Mouse (Mus musculus): ENCODE results near the gene Hipk2. TPM values are rescaled to one million over a fixed set of nuclear protein-coding genes. Genes with fewer than 3 reads are reported as not detected.

Gene Hipk2
- polyA plus RNA-seq, 1 experiment from 2014 or later = 9.5 TPM

DNA sequence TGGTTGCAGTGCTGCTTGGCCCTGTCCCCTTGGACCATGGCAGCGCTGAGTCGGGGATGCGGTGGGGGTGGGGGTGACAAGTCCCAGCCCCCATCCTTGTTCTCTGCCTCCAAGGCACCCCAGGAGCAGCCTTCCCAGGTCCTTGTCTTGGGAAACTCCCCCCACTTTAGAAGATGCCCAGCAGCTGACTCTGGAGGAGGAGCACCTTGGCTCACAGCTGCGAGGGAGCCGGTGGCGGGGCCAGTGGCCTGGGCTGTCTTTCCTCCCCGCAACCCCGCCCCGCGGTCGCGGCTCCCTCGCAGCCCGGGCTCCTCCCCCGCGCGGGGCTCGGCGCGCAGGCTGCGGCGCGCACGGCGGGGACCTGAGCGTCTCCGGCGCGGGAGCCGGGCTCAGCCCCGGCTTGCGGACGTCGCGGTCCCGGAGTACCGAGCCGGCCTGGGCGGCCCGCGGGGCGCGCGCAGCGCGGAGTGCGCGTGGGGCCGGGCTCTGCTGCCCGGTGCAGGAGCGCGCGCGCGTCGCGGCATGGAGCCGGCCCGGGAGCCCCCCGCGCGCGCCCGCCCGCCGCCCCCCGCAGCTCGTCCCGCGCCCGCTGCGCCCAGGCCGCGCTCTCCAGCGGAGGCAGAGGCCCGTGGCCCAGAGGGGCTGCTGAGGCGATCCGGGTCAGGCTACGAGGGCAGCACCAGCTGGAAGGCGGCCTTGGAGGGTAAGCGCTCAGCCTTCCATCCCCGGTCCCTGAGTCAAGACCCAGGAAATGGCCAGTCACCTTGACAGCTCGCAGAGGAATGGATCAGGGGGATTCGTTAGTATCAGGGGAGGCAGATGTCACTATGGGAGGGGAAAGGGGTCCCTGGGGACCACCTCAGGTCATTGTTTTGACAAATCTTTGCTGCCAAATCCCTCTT lies 213.0 kb downstream of the Hipk2 start, which contains the start of gene Clec2l:
Clec2l (plus strand) TSS at position 356 of the 902 bp plus-strand sequence.
- Histone ChIP-seq H3K9me3 (no peaks in the 10 kb centered on the region), H3K9ac (peak within 1 kb of the TSS; percentile 84), H3K36me3 (no peaks in the 10 kb centered on the region), H3K4me1 (peaks cover 13% of the 10 kb centered on the region), H3K27me3 (replicated peaks) (peaks cover 77% of the 10 kb centered on the region), H3K4me2 (peak within 1 kb of the TSS; percentile 96), H3K4me3 (peak within 1 kb of the TSS; percentile 69), H3K27ac (replicated peaks) (no peak within 1 kb of the TSS)
- no peak for ATAC-seq (ENCODE audit: extremely low read depth, insufficient number of reproducible peaks, low FRiP score, low TSS enrichment)
- WGBS = under 1% methylated on average over 69 of the region's 84 CpGs

DNA sequence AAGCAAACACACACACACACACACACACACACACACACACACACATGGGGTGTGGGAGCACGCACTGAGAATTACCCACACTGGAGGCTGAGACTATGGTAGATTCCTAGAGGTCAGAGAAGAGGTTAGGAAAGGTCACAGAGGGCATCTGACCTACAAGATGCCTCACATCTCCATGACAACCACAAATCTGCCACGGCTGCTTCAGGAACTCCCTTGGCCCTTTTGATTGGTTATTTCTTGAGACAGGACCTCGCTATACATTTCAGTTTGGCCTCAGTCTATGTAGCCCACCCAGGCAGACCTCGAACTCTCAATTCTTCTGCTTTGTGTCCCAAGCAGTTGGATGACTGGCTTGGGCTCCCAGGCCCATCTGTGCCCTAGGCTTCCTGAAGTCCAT lies 214.3 kb downstream of the Hipk2 start:
- Histone ChIP-seq H3K27ac (replicated peaks) (no peak overlapping the region), H3K4me1 (peaks cover 13% of the 10 kb centered on the region), H3K9me3 (no peaks in the 10 kb centered on the region), H3K4me2 (no peak overlapping the region), H3K27me3 (replicated peaks) (peaks cover 69% of the 10 kb centered on the region), H3K36me3 (no peaks in the 10 kb centered on the region), H3K9ac (no peak overlapping the region), H3K4me3 (no peak overlapping the region)
- ATAC-seq (ENCODE audit: extremely low read depth, insufficient number of reproducible peaks, low FRiP score, low TSS enrichment) = no peak
- 79% methylated on average over 4 of the region's 4 CpGs for WGBS

DNA sequence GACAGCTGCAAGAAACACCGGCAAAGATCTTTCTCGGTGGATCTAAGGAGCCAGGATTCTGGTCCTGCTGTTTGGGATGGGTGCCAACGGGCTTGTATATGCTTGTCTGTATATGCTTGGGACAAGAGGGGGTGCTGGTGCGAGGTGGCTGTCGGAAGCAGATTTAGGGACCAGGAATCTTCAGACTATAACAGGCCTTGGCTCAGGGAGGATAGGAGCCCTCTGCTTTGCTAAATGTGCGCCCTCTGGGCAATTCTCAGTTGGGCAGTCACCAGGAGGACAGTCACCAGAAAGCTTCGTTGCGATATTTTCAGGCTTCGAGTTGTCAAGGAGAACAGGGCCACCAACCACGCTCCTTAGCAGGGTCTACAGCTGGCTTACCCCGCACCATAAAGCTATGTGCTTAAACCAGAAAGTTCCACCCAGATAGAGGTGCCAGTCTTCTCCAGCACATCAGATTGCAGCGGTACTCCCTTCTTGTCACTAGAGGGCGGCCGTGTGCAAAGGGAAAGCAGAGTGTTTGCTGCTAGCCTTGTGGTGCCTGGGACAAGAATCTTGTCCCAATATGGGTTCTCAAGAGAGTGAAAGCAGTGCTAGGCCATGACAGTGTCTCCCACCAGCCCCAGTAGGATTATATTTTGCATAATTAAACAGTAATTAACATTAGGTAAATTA lies 225.6 kb downstream of the Hipk2 start:
- WGBS = 38% methylated on average over 14 of the region's 14 CpGs
- H3K9ac ChIP-seq = no peak overlapping the region

GRCm38 (mm10) chr6:38649545-38649944 lies 226.4 kb downstream of the Hipk2 start:
- Histone ChIP-seq H3K4me1 (no peaks in the 10 kb centered on the region), H3K9me3 (peaks cover 4% of the 10 kb centered on the region; the same call in 1 of the 2 replicates), H3K36me3 (no peaks in the 10 kb centered on the region), H3K4me2 (no peak overlapping the region), H3K4me3 (no peak overlapping the region), H3K27ac (replicated peaks) (no peak overlapping the region), H3K9ac (no peak overlapping the region), H3K27me3 (replicated peaks) (0 out of 2 replicates have a peak, but pooled peaks cover 20% of the 10 kb centered on the region)
- no peak for ATAC-seq (ENCODE audit: extremely low read depth, insufficient number of reproducible peaks, low FRiP score, low TSS enrichment)
- WGBS = 68% methylated on average over 3 of the region's 3 CpGs

More for the DNA sequence above, 225.6 kb downstream of the Hipk2 start:
- Histone ChIP-seq H3K36me3 (no peaks in the 10 kb centered on the region), H3K4me2 (no peak overlapping the region), H3K27ac (replicated peaks) (no peak overlapping the region), H3K4me3 (no peak overlapping the region), H3K27me3 (replicated peaks) (0 out of 2 replicates have a peak, but pooled peaks cover 14% of the 10 kb centered on the region), H3K4me1 (no peaks in the 10 kb centered on the region), H3K9me3 (peaks cover 4% of the 10 kb centered on the region; the same call in 1 of the 2 replicates)
- no peak for ATAC-seq (ENCODE audit: extremely low read depth, insufficient number of reproducible peaks, low FRiP score, low TSS enrichment)

Other genes with a start within 250 kb of the Hipk2 start
- gene Klrg2, start 238.9 kb downstream of the Hipk2 start, polyA plus RNA-seq (2015; fragmentation: Nextera tagmentation; extraction: Ambion mirVana) = 0.07 and 0.08 TPM in 2 replicates
- gene Clec2l, start 213.1 kb downstream of the Hipk2 start, polyA plus RNA-seq (2015; fragmentation: Nextera tagmentation; extraction: Ambion mirVana) = 0.86 and 0.87 TPM in 2 replicates
- gene Tbxas1, start 761 bp downstream of the Hipk2 start, polyA plus RNA-seq (2015; fragmentation: Nextera tagmentation; extraction: Ambion mirVana) = 2.4 TPM in 2 replicates
- 9.0 and 9.1 TPM in 2 replicates for gene Parp12, start 242.2 kb upstream of the Hipk2 start, polyA plus RNA-seq (2015; fragmentation: Nextera tagmentation; extraction: Ambion mirVana)

All from heart, embryonic 13.5 days (tissue).